Mouse (Mus musculus): Measurements from ENCODE around the gene Acpp. TPM values are rescaled to one million over a fixed set of nuclear protein-coding genes. Genes with fewer than 3 reads are reported as not detected.
A peak's percentile ranks its signal among the peaks of the same experiment; 100 is the strongest.

Acpp gene
- polyA plus RNA-seq, 1 experiment, result 0.46 TPM

GRCm38 (mm10) chr9:104280725-104281495 lies 56.6 kb downstream of the Acpp start:
- no peaks in the 10 kb centered on the region for H3K36me3 ChIP-seq (ENCODE audit: control insufficient read depth, insufficient read depth, low read length)
- no peak overlapping the region for H3K4me3 ChIP-seq (ENCODE audit: control insufficient read depth, low read depth, low read length)
- TF ChIP-seq POLR2A (IDR thresholded peaks at IDR 0.05; ENCODE audit: control insufficient read depth, low read depth, low read length) (no peak), CTCF (IDR thresholded peaks at IDR 0.05; ENCODE audit: control insufficient read depth, insufficient read depth, insufficient replicate concordance, low read depth, low read length) (no peak)
- no peak overlapping the region for H3K27ac ChIP-seq (ENCODE audit: control insufficient read depth, insufficient read depth, low read depth, low read length)
- peaks cover 2% of the 10 kb centered on the region for H3K4me1 ChIP-seq (ENCODE audit: control insufficient read depth, insufficient read depth, low read length)
- no peaks in the 10 kb centered on the region for H3K27me3 ChIP-seq (ENCODE audit: control insufficient read depth, insufficient read depth, low read length)

GRCm38 (mm10) chr9:104277528-104278162 lies 59.9 kb downstream of the Acpp start:
- H3K4me1 ChIP-seq (ENCODE audit: control insufficient read depth, insufficient read depth, low read length), result peaks cover 2% of the 10 kb centered on the region
- H3K27ac ChIP-seq (ENCODE audit: control insufficient read depth, insufficient read depth, low read depth, low read length), result no peak overlapping the region
- peak overlapping the region; percentile 65 for H3K4me3 ChIP-seq (ENCODE audit: control insufficient read depth, low read depth, low read length)
- H3K27me3 ChIP-seq (ENCODE audit: control insufficient read depth, insufficient read depth, low read length), result no peaks in the 10 kb centered on the region
- H3K36me3 ChIP-seq (ENCODE audit: control insufficient read depth, insufficient read depth, low read length), result no peaks in the 10 kb centered on the region
- no peak; the same call in 1 of the 2 replicates for TF ChIP-seq POLR2A (IDR thresholded peaks at IDR 0.05; ENCODE audit: control insufficient read depth, low read depth, low read length)
- peak; percentile 28; the same call in 1 of the 2 replicates for TF ChIP-seq CTCF (IDR thresholded peaks at IDR 0.05; ENCODE audit: control insufficient read depth, insufficient read depth, insufficient replicate concordance, low read depth, low read length)

GRCm38 (mm10) chr9:104275084-104275785 lies 62.3 kb downstream of the Acpp start:
- H3K4me1 ChIP-seq (ENCODE audit: control insufficient read depth, insufficient read depth, low read length), result peaks cover 2% of the 10 kb centered on the region
- no peak overlapping the region for H3K4me3 ChIP-seq (ENCODE audit: control insufficient read depth, low read depth, low read length)
- TF ChIP-seq CTCF (IDR thresholded peaks at IDR 0.05; ENCODE audit: control insufficient read depth, insufficient read depth, insufficient replicate concordance, low read depth, low read length) (no peak), POLR2A (IDR thresholded peaks at IDR 0.05; ENCODE audit: control insufficient read depth, low read depth, low read length) (no peak)
- H3K27ac ChIP-seq (ENCODE audit: control insufficient read depth, insufficient read depth, low read depth, low read length), result no peak overlapping the region
- no peaks in the 10 kb centered on the region for H3K27me3 ChIP-seq (ENCODE audit: control insufficient read depth, insufficient read depth, low read length)
- no peaks in the 10 kb centered on the region for H3K36me3 ChIP-seq (ENCODE audit: control insufficient read depth, insufficient read depth, low read length)

GRCm38 (mm10) chr9:104272057-104272456 lies 65.5 kb downstream of the Acpp start:
- Histone ChIP-seq H3K27me3 (ENCODE audit: control insufficient read depth, insufficient read depth, low read length) (no peaks in the 10 kb centered on the region), H3K36me3 (ENCODE audit: control insufficient read depth, insufficient read depth, low read length) (no peaks in the 10 kb centered on the region), H3K4me3 (ENCODE audit: control insufficient read depth, low read depth, low read length) (no peak overlapping the region), H3K4me1 (ENCODE audit: control insufficient read depth, insufficient read depth, low read length) (no peaks in the 10 kb centered on the region; the same call in 1 of the 2 replicates), H3K27ac (ENCODE audit: control insufficient read depth, insufficient read depth, low read depth, low read length) (no peak overlapping the region)
- TF ChIP-seq CTCF (IDR thresholded peaks at IDR 0.05; ENCODE audit: control insufficient read depth, insufficient read depth, insufficient replicate concordance, low read depth, low read length) (no peak), POLR2A (IDR thresholded peaks at IDR 0.05; ENCODE audit: control insufficient read depth, low read depth, low read length) (no peak)

- no peak overlapping the region for H3K4me3 ChIP-seq (ENCODE audit: control insufficient read depth, low read depth, low read length)
- H3K27me3 ChIP-seq (ENCODE audit: control insufficient read depth, insufficient read depth, low read length), result no peaks in the 10 kb centered on the region
- no peaks in the 10 kb centered on the region for H3K36me3 ChIP-seq (ENCODE audit: control insufficient read depth, insufficient read depth, low read length)
- no peaks in the 10 kb centered on the region; the same call in 1 of the 2 replicates for H3K4me1 ChIP-seq (ENCODE audit: control insufficient read depth, insufficient read depth, low read length)
- H3K27ac ChIP-seq (ENCODE audit: control insufficient read depth, insufficient read depth, low read depth, low read length), result no peak overlapping the region
- TF ChIP-seq POLR2A (IDR thresholded peaks at IDR 0.05; ENCODE audit: control insufficient read depth, low read depth, low read length) (no peak), CTCF (IDR thresholded peaks at IDR 0.05; ENCODE audit: control insufficient read depth, insufficient read depth, insufficient replicate concordance, low read depth, low read length) (no peak)
These were observed 65.9 kb downstream of the Acpp start for GRCm38 (mm10) chr9:104271642-104272041.

GRCm38 (mm10) chr9:104269944-104270343 lies 67.6 kb downstream of the Acpp start:
- no peaks in the 10 kb centered on the region for H3K36me3 ChIP-seq (ENCODE audit: control insufficient read depth, insufficient read depth, low read length)
- no peaks in the 10 kb centered on the region for H3K27me3 ChIP-seq (ENCODE audit: control insufficient read depth, insufficient read depth, low read length)
- no peak overlapping the region for H3K27ac ChIP-seq (ENCODE audit: control insufficient read depth, insufficient read depth, low read depth, low read length)
- no peak for TF ChIP-seq POLR2A (IDR thresholded peaks at IDR 0.05; ENCODE audit: control insufficient read depth, low read depth, low read length)
- no peak overlapping the region for H3K4me3 ChIP-seq (ENCODE audit: control insufficient read depth, low read depth, low read length)
- no peaks in the 10 kb centered on the region for H3K4me1 ChIP-seq (ENCODE audit: control insufficient read depth, insufficient read depth, low read length)

- H3K27me3 ChIP-seq (ENCODE audit: control insufficient read depth, insufficient read depth, low read length), result no peaks in the 10 kb centered on the region
- H3K4me1 ChIP-seq (ENCODE audit: control insufficient read depth, insufficient read depth, low read length), result no peaks in the 10 kb centered on the region
- no peaks in the 10 kb centered on the region for H3K36me3 ChIP-seq (ENCODE audit: control insufficient read depth, insufficient read depth, low read length)
- H3K4me3 ChIP-seq (ENCODE audit: control insufficient read depth, low read depth, low read length), result no peak overlapping the region
- TF ChIP-seq CTCF (IDR thresholded peaks at IDR 0.05; ENCODE audit: control insufficient read depth, insufficient read depth, insufficient replicate concordance, low read depth, low read length), result no peak
- no peak for TF ChIP-seq POLR2A (IDR thresholded peaks at IDR 0.05; ENCODE audit: control insufficient read depth, low read depth, low read length)
- no peak overlapping the region for H3K27ac ChIP-seq (ENCODE audit: control insufficient read depth, insufficient read depth, low read depth, low read length)
These were observed 68.1 kb downstream of the Acpp start for GRCm38 (mm10) chr9:104269349-104269871.

Data from testis, adult 2 months (tissue).